Mouse (Mus musculus) lung, embryonic 15.5 days (tissue): Measurements from ENCODE around the gene Krt4. TPM values are rescaled to one million over a fixed set of nuclear protein-coding genes. Genes with fewer than 3 reads are reported as not detected.

ENCODE experiments used
- ATAC-seq: fragments of 200-750 bp; cut with Nextera tagmentation; 2 replicates; pipeline ENCODE4 v1.8.0; 2017; ENCODE audit warnings: moderate number of reproducible peaks, borderline replicate concordance; ENCODE audit not compliant: low FRiP score, low TSS enrichment; ENCODE audit errors: extremely low read depth
- H3K27ac ChIP-seq: fragments of 300-500 bp; sonication (generic); 2 replicates; pipeline ENCODE4 v1.5.1; 2015; ENCODE audit warnings: moderate library complexity, mild to moderate bottlenecking, inconsistent platforms
- H3K27me3 ChIP-seq: fragments of 300-500 bp; sonication (generic); 2 replicates; pipeline ENCODE4 v1.6.1; 2015; ENCODE audit warnings: inconsistent platforms
- H3K36me3 ChIP-seq: fragments of 300-500 bp; sonication (generic); 2 replicates; pipeline ENCODE4 v1.6.1; 2015; ENCODE audit warnings: inconsistent platforms
- H3K4me1 ChIP-seq: fragments of 300-500 bp; sonication (generic); 2 replicates; pipeline ENCODE4 v1.6.1; 2015; ENCODE audit warnings: inconsistent platforms
- H3K4me2 ChIP-seq: fragments of 300-500 bp; sonication (generic); 2 replicates; pipeline ENCODE4 v1.6.1; 2015; ENCODE audit warnings: inconsistent platforms, mild to moderate bottlenecking, moderate library complexity
- H3K4me3 ChIP-seq: fragments of 300-500 bp; sonication (generic); 2 replicates; pipeline ENCODE4 v1.5.1; 2015; ENCODE audit warnings: mild to moderate bottlenecking, inconsistent platforms
- H3K9ac ChIP-seq: fragments of 300-500 bp; sonication (generic); 2 replicates; pipeline ENCODE4 v1.6.1; 2015; ENCODE audit warnings: inconsistent platforms
- H3K9me3 ChIP-seq: fragments of 300-500 bp; sonication (generic); 2 replicates; pipeline ENCODE4 v1.6.1; 2016; ENCODE audit warnings: inconsistent platforms
- WGBS: fragments of 180-500 bp; shearing (Covaris S2); methylation state at CpG from one replicate; pipeline ENCODE4 v1.1.7; 2015; 5-methylcytosine and 5-hydroxymethylcytosine counted together
- polyA plus RNA-seq: library from polyadenylated mRNA; unstranded; fragments of >200 nt; fragmentation: Nextera tagmentation; extraction: Ambion mirVana; gene quantifications from 2 replicates; pipeline ENCODE4 v1.2.1, GENCODE M21; 2015

The Krt4 gene
- 13.3 and 18.4 TPM in 2 replicates for polyA plus RNA-seq

DNA sequence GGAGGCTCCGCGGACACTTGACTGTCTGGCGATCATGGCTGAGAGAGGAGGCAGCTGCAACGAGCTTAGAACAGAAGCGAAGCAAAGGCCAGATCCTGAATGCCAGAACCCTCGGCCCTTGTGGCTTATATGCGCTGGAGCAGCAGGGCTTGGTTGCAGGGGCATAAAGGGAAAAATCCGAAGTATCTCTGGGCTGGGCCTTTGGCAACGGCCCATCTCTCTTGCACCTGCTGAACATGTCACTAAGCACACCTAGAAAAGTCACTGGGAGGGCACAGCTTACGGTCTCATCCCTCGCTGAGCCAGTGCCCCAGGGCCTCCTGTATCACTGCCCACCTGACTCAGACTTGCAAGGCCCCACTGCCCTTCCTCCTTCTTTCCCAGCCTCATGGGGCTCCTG is at the start of gene Krt4:
Krt4 (minus strand) TSS at position 101 of the 400 bp plus-strand sequence.
- no peaks in the 10 kb centered on the region for H3K27me3 ChIP-seq
- no peaks in the 10 kb centered on the region for H3K9me3 ChIP-seq
- no peak within 1 kb of the TSS for H3K4me3 ChIP-seq
- ATAC-seq = no peak
- H3K27ac ChIP-seq = no peak within 1 kb of the TSS
- H3K4me1 ChIP-seq = peaks cover 7% of the 10 kb centered on the region; the same call in 1 of the 2 replicates
- H3K36me3 ChIP-seq = no peaks in the 10 kb centered on the region
- H3K4me2 ChIP-seq = no peak within 1 kb of the TSS
- 61% methylated on average over 11 of the region's 11 CpGs for WGBS
- no peak within 1 kb of the TSS for H3K9ac ChIP-seq

DNA sequence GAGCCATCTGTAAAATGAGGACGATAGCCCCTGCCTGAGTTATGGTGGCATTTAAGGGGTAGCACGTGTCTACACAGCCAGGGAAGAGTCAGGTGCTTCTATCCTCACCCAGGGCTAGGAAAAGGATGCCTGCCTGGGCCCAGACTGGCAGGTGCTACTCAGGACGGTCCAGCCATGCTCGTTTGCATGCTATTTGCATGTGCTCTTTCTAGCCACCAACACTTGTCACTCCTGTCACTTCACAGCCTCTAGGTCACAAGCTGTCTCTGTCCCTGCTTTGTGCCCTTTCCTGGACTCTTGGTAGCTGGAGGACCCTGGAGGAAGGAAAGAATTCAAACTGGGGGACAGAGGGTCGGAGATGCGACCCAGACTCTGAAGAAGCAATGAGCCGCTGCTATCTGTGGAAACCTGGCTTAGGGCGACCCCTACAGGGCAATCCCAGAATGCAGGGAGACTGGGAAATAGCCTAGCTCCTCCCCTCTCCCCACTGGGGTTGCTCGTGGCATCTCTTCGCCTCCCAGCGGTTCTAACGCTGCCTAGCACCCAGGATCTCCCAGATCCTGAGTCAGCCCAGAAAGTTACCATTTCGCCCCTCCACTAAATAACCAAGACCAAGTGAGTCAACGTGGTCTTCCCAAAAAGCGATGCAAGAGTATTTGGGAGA is 49.0 kb upstream of the Krt4 start:
- ATAC-seq = peak; percentile 16; the same call in 1 of the 2 replicates
- Histone ChIP-seq H3K4me3 (no peak overlapping the region), H3K4me2 (no peak overlapping the region), H3K9me3 (no peaks in the 10 kb centered on the region), H3K9ac (no peak overlapping the region), H3K27ac (no peak overlapping the region), H3K36me3 (no peaks in the 10 kb centered on the region), H3K27me3 (no peaks in the 10 kb centered on the region), H3K4me1 (peaks cover 41% of the 10 kb centered on the region)
- WGBS = 14% methylated on average over 15 of the region's 15 CpGs

DNA sequence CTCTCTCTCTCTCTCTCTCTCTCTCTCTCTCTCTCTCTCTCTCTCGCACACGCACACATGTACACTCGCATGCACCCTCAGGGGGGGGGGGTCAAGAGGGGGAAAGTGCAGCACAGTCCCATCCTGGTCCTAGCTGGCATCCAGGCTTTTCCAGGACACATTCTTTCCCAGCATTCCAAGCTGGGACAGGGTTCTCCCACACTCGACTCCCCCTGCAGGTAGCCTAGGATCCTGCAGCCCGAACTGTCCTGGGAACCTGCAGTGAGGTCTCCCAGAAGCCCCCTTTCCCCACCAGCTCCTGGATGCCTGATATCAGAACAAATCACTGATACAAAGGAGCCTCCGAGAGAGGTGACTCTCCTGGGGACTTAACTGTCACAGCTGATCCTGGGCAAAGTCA is 46.0 kb upstream of the Krt4 start:
- Histone ChIP-seq H3K27me3 (no peaks in the 10 kb centered on the region), H3K27ac (no peak overlapping the region), H3K9ac (no peak overlapping the region), H3K9me3 (no peaks in the 10 kb centered on the region), H3K4me2 (no peak overlapping the region), H3K4me1 (peaks cover 14% of the 10 kb centered on the region), H3K36me3 (no peaks in the 10 kb centered on the region), H3K4me3 (no peak overlapping the region)
- 10% methylated on average over 3 of the region's 6 CpGs for WGBS
- no peak for ATAC-seq

DNA sequence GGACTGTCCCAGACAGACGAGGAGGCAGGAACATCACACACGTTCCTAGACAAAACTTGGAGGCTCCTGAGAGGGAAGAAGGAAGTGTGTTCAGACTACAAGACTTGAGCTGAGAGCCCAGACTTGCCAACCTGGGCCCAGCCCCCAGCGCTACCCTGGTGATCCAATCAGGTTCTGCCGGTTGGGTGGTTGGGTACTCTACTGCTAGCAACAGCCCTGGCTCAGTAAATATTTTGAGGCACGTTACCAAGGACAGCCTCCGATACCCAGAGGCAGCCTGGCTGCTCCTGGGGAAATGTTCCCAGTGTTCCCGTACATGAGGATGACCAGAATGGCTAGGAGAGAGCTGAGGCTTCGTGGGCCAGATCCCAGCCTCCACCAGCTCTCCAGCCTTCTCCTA is 42.3 kb upstream of the Krt4 start:
- Histone ChIP-seq H3K9ac (no peak overlapping the region), H3K27ac (no peak overlapping the region; the same call in 1 of the 2 replicates), H3K27me3 (no peaks in the 10 kb centered on the region), H3K9me3 (no peaks in the 10 kb centered on the region), H3K36me3 (no peaks in the 10 kb centered on the region), H3K4me1 (peaks cover 6% of the 10 kb centered on the region; the same call in 1 of the 2 replicates), H3K4me2 (no peak overlapping the region), H3K4me3 (no peak overlapping the region)
- WGBS = 53% methylated on average over 8 of the region's 8 CpGs
- 0 out of 2 replicates have a peak, but pooled peaks have one; percentile 61 for ATAC-seq

DNA sequence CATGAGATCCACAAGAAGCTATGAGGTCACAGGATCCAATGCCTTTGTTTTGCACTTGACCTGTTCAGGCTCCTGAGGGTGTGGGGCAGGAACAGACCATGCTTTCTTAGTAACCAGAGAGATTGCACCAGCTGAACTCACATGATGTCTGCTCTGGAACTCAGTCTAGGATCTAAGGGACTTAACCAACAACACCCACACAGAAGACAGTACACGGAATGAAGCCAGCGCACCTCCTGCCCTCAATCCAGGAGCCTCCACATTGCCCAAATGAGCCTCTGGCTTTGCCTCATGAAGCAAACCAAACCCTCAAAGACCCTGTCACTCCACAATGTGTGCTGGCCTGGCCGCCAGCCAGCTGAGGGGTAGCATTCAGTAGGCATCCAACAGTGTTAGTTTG is 34.4 kb upstream of the Krt4 start:
- Histone ChIP-seq H3K4me3 (no peak overlapping the region), H3K36me3 (no peaks in the 10 kb centered on the region)
- 83% methylated on average over 3 of the region's 3 CpGs for WGBS

DNA sequence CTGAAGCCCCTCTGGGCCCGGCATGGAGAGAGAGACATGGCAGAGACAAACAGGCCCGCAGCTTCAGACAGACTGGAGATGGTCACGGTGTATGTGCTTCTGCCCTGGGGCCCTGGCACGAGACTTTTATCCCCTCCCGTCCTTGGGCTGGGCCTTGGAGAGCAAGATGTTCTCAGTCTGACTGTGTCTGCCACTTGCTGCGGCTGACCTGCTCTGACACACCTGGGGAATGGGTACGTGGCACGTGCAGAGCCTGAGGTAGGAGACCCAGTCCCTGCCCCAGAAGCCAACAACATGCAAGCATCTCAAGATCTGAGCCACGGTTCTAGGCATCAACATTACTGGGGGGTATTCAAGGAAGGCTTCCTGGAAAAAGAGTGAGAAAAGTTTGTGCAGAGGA is 29.7 kb upstream of the Krt4 start, which contains the start of gene Krt78:
Krt78 (minus strand) TSS at position 101 of the 400 bp plus-strand sequence.
- Histone ChIP-seq H3K9ac (no peak within 1 kb of the TSS), H3K4me1 (peaks cover 13% of the 10 kb centered on the region; the same call in 1 of the 2 replicates), H3K36me3 (no peaks in the 10 kb centered on the region), H3K9me3 (no peaks in the 10 kb centered on the region), H3K4me3 (no peak within 1 kb of the TSS), H3K27me3 (no peaks in the 10 kb centered on the region), H3K27ac (peak within 1 kb of the TSS; percentile 82), H3K4me2 (no peak within 1 kb of the TSS)
- no peak for ATAC-seq
- 77% methylated on average over 9 of the region's 9 CpGs for WGBS

More for the DNA sequence above, 34.4 kb upstream of the Krt4 start:
- no peaks in the 10 kb centered on the region for H3K27me3 ChIP-seq
- no peak overlapping the region for H3K4me2 ChIP-seq
- ATAC-seq = no peak
- no peak overlapping the region for H3K27ac ChIP-seq
- no peaks in the 10 kb centered on the region for H3K4me1 ChIP-seq
- H3K9me3 ChIP-seq = no peaks in the 10 kb centered on the region
- H3K9ac ChIP-seq = no peak overlapping the region

DNA sequence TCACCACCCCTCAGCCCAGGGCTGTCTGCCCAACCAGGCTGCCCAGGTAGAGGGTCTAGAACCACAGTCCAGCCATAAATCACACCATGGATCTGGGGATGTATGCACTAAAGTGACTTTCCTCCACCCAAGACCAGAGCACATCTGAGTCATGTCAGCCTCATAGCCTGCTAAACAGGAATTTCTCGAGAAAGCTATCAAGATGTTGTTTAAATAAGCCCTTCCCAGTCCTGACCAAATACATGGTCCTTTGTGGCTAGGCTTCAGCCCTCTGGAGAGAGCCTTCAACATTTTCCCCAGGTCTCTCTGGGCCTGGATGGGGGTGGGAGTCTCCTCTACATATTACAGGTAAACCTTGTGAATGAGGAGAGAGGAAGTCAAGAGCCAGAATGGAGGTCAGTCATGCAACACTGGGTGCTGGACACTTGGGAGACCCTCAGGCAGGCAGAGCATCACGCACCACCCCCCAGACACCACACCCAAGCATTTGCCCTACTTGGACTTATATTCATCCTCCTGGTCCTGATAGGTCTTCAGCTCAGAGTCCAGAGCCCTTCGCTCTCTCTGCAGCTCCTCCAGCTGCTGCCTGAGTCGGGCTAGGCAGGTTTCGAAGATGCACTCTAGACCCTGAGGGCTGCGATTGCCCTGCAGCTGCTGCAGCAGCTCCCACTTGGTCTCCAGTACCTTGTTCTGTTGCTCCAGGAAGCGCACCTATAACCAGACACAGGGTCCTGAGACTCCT is 28.4 kb upstream of the Krt4 start:
- H3K9me3 ChIP-seq = no peaks in the 10 kb centered on the region
- peak overlapping the region; percentile 82 for H3K27ac ChIP-seq
- H3K4me2 ChIP-seq = no peak overlapping the region
- ATAC-seq = peak; percentile 39
- H3K4me1 ChIP-seq = peaks cover 13% of the 10 kb centered on the region; the same call in 1 of the 2 replicates
- 67% methylated on average over 7 of the region's 7 CpGs for WGBS
- no peak overlapping the region for H3K9ac ChIP-seq
- no peak overlapping the region for H3K4me3 ChIP-seq
- H3K36me3 ChIP-seq = no peaks in the 10 kb centered on the region
- H3K27me3 ChIP-seq = no peaks in the 10 kb centered on the region

DNA sequence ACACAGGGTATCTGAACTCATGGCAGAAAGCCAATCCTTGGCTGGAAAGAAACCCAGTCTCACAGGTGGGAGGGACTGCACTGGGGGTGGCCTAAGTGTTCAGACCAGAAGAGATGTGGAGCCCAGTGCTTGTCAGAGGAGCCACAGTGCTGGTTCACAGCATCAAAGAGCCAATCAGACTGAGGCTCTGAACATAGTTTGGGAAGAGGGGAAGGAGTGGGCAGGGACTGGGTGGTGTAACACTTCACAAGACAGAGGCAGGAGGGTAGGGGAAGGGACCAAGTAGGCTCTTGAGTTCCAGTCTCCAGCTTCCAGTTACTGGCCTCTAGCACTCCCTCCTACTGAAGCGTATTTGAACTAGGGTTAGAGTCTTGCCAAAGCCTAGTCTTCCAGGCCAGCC is 20.9 kb upstream of the Krt4 start:
- H3K4me3 ChIP-seq = no peak overlapping the region
- peak; percentile 70 for ATAC-seq
- peaks cover 25% of the 10 kb centered on the region for H3K4me1 ChIP-seq
- H3K27me3 ChIP-seq = no peaks in the 10 kb centered on the region
- H3K9ac ChIP-seq = no peak overlapping the region
- 0 out of 2 replicates have a peak overlapping the region, but pooled peaks have one; percentile 37 for H3K27ac ChIP-seq
- no peak overlapping the region for H3K4me2 ChIP-seq
- no peaks in the 10 kb centered on the region for H3K9me3 ChIP-seq
- WGBS = 59% methylated on average over 1 of the region's 1 CpGs
- H3K36me3 ChIP-seq = no peaks in the 10 kb centered on the region

DNA sequence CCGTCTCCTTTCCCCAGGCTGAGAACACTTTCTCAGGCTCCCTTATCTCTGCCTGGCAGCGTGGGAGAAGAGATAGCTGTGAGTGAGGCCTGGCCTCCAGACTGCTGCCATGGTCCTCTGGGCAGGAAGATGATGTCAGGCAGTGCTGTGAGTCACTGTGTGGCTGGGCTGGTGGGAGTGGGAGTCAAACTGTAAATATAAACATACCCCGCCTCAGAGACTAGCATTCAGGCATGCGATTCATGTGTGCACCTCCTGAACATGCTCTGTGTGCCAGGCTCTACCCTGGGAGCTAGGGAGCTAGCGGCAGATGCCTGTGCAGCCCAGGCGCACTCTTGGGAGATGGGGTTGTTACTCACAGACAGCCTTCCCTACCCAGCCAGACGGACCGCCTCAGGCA is 17.4 kb upstream of the Krt4 start:
- no peak overlapping the region for H3K27ac ChIP-seq
- 35% methylated on average over 8 of the region's 8 CpGs for WGBS
- H3K9me3 ChIP-seq = no peaks in the 10 kb centered on the region
- H3K9ac ChIP-seq = no peak overlapping the region
- H3K4me1 ChIP-seq = peaks cover 35% of the 10 kb centered on the region
- no peaks in the 10 kb centered on the region for H3K27me3 ChIP-seq
- no peaks in the 10 kb centered on the region for H3K36me3 ChIP-seq
- H3K4me3 ChIP-seq = no peak overlapping the region
- no peak for ATAC-seq
- no peak overlapping the region for H3K4me2 ChIP-seq

DNA sequence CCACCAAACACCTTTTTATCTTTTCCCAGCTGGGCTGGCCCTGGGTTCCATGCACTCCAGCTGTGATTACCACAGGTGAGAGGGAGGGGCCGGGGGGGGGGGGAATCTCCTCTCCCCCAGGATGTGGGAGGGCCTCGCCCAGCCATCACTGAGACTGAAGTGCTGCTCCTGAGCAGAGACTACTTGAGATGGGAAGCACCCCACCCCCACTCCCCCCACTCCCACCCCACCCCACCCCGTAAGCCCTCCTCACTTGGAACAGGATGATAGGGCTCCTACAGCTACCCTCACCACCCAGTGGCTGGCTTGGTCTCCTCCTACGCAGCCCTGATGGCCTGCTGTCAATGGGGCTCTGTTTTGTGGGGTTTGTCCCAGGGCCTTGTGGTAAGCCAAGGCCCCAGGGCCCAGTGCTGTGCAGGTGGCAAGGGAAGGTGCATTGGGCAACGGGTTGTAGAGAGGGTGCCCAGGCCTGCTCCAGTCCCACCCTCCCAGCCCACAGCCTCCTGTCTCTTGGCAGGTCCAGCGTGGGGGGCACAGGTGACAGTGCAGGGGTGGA is 15.8 kb upstream of the Krt4 start, which contains the start of gene Krt79:
Krt79 (minus strand) TSS at position 51 of the 556 bp plus-strand sequence.
- H3K27ac ChIP-seq = peak within 1 kb of the TSS; percentile 31; the same call in 1 of the 2 replicates
- no peaks in the 10 kb centered on the region for H3K9me3 ChIP-seq
- H3K9ac ChIP-seq = no peak within 1 kb of the TSS
- ATAC-seq = no peak
- H3K36me3 ChIP-seq = no peaks in the 10 kb centered on the region
- H3K27me3 ChIP-seq = no peaks in the 10 kb centered on the region
- WGBS = 38% methylated on average over 6 of the region's 6 CpGs
- peaks cover 29% of the 10 kb centered on the region for H3K4me1 ChIP-seq
- H3K4me3 ChIP-seq = no peak within 1 kb of the TSS
- no peak within 1 kb of the TSS for H3K4me2 ChIP-seq

DNA sequence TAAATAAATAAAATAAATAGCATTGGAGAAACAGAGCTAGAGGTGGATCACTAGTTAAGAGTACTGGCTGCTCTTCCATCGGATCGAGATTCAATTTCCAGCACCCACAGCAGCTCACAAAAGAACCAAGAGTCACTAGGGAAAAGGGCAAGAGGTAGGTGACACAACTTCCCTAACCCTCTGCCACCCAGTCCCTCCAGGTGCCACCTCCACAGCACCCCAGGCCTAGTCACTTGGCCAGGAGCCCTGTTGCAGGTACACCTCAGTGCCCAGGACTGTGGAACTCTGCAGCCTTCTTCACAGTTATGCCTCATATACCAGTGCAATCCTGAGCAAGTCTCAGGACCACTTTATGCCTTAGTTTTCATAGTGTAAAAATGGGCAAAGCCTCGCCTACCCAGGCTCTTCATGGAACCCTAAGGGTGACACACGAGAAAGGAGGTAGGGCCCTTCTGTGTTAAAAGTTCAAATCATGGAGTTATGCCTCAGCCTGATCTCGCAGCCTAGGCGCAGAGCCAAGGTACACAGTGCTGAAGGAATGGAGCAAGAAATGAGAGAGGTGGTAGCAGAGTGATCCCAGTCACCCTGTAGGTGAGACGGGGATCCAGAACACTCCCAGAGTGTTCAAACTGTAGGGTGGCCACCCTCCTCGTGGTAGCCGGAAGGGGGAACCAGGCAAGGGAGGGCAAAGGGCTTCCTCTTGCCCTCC is 14.2 kb upstream of the Krt4 start:
- Histone ChIP-seq H3K4me1 (peaks cover 21% of the 10 kb centered on the region), H3K9me3 (no peaks in the 10 kb centered on the region), H3K27me3 (no peaks in the 10 kb centered on the region), H3K4me2 (no peak overlapping the region), H3K9ac (no peak overlapping the region), H3K36me3 (no peaks in the 10 kb centered on the region), H3K4me3 (no peak overlapping the region), H3K27ac (peak overlapping the region; percentile 31; the same call in 1 of the 2 replicates)
- 67% methylated on average over 9 of the region's 9 CpGs for WGBS
- ATAC-seq = no peak
